Mouse (Mus musculus) megakaryocyte-erythroid progenitor cell, adult 5-6 weeks (primary cell): ENCODE data around the gene Cbr2. TPM values are rescaled to one million over a fixed set of nuclear protein-coding genes. Genes with fewer than 3 reads are reported as not detected.
"Not testable (repeated sequence)": the region's sequence is repeated elsewhere in the genome, so short reads cannot be mapped to it uniquely, and the experiment has no call there.

Experiments used
- ATAC-seq: replicated peaks from 2 replicates; pipeline ENCODE4 v1.8.0; 2016; ENCODE audit warnings: mild to moderate bottlenecking, inconsistent platforms; ENCODE audit not compliant: severe bottlenecking, poor library complexity, low FRiP score, low TSS enrichment
- total RNA-seq, 2 experiments: library from RNA; stranded (forward) in 1 of 2; stranded (reverse) in 1 of 2; fragments of 200-1000, 215-1000 nt in 1 of 2; fragments of >200 nt in 1 of 2; fragmentation: Nextera tagmentation in 1 of 2; gene quantifications; 2 replicates each; pipeline ENCODE4 v1.2.3; 2014 to 2017

The Cbr2 gene
- total RNA-seq (2014; fragmentation: Nextera tagmentation) (not detected in 2 replicates), total RNA-seq (2017) (not detected in 2 replicates)

DNA sequence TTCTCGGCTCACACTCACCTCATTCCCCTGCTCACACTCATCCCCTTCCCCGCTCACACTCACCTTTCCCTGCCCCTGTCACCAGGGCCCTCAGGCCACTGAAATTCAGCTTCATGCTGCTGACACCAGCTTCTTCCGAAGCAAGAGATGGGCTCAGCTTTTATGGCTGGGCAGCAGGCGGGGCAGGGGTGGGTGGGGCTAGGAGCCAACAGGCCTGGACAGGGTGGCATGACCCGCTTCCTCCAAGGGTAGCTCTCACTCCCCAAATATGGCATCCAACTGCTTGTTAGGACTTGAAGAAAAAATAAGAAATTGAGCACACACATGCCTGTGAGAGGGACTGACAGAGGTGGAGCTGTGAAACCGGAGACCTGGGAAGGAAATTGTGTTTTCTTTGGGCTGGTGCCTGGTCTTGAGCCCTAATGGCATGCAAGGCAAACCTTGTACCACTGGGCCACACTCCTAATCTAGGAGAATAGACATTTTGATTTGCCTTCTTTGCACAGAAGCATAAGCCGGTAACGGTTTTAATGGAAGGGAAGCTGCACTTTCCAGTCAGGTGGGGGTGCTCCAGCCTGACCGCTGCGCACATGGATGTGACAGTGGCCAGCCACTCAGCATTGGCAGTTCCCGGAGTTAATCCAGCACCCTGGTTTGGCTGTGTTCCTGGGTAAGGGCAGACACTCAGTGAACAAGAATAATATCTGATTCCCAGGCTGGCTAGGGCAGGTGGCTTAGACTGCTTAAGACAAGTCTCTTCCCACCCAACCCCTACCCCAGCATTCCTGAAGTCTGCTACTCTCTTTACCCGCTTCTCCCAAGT lies at the start of gene Cbr2:
Gene Cbr2 (minus strand): TSS at position 257 of the 823 bp plus-strand sequence.
- no peak for ATAC-seq

DNA sequence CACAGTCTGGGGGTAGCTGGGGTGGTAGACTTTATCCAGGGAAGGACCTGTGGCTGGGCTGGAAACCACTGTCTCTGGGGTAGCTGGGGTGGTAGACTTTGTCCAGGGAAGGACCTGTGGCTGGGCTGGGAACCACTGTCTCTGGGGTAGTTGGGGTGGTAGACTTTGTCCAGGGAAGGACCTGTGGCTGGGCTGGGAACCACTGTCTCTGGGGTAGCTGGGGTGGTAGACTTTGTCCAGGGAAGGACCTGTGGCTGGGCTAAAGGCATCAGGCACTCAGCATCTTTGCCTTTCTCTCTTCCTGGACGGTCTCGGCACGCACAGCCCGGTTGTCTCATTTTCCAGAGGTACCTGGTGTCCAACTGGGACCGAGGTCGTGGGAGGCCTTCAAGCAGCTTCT lies 49.4 kb upstream of the Cbr2 start:
- not testable (repeated sequence) for ATAC-seq

DNA sequence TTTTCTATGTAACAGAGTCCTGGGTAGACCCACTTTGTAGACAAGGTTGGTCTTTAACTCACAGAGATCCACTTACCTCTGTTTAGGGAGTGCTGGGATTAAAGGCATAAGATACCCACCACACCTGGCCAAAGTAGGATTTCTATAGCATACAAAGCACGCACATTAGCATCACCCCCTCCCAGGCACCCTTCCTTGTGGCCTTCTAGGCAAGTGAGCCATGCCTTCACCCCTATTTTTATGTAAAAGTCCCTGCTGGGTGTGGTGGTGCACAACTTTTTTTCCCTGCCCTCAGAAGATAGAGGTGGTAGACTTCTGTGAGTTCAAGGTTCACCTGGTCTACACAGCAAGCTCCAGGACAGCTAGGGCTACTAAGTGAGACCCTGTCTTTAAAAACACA lies 48.0 kb upstream of the Cbr2 start:
- no peak for ATAC-seq

DNA sequence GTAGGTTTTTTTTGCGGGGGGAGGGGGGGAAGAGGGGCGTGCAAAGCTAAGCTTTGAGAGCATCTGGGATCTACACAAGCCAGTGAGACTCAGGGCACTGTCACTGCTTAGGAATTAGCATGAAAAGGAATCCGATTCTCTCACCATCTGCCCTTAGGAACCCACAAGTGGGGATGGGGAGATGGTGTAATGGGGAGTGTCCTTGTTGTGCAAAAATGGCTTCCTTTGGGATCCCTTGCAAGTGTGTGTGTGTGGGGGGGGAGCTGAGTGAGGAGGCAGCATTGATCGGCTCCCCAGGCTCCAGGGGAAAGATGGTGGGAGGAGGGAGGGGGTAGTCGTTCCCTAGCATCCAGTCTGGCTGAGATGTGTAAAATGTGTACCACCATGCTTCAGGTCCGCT lies 45.2 kb upstream of the Cbr2 start:
- ATAC-seq: no peak

DNA sequence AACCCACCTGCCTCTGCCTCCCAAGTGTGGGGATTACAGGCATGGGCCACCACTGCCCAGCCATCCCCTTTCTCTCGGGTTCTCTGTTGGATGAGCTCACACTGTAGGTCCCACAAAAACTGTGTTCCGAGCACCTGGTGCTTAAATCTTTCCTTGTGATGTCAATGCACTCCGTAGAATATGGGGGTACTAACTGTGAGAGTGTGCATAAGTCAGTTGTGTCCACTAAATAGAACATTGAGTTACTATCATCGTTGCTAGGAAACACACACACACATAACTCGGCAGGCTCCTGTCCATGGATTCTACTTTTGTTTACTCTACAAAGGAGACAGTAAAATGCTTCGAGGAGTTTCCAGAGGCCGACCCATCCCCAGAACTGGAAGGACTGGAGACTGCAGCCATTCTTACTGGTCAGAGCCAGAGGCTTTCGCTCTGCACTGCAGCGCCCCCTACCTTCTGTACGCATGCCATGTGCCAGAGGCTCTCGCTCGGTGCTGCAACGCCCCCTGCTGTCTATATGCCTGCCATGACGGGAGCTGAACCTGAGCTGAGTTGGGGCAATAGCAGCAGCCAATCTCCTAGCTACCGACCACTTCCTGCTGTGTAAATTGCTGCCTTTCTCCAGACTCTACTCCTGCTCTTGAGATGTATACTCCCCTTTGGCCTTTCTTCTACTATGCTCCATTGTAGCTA lies 44.0 kb upstream of the Cbr2 start:
- ATAC-seq: peak; percentile 94

DNA sequence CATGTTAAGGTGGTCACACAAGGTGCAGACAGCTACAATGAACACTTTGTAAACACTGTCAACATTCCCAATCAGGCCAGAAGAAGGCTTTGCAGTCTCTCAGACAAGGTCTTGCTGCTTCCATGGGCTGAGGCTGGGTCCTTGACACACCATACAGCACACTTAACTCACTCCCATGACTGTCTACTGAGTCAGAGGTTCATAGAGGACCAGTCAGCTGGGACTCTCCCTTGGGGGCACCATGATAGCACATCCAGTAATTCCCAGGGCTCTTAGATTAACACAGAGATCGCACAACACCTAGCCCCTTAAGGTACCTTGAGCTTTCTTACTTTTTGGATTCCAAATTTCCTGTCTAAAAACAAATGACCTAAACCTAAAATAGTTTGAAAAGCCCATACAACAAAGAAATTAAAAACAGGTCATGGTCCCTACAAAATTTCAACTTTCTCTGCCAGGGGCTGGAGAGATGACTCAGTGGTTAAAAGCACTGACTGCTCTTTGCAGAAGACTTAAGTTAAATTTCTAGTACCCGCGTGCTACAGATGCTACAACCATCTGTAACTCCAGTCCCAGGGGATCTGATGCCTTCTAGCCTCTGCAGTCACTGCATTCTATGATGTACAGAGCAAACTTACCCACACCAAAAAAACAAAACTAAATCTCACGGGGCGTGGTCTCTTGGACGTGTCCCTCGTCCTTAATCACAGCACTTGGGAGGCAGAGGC lies 41.7 kb upstream of the Cbr2 start:
- no peak for ATAC-seq

DNA sequence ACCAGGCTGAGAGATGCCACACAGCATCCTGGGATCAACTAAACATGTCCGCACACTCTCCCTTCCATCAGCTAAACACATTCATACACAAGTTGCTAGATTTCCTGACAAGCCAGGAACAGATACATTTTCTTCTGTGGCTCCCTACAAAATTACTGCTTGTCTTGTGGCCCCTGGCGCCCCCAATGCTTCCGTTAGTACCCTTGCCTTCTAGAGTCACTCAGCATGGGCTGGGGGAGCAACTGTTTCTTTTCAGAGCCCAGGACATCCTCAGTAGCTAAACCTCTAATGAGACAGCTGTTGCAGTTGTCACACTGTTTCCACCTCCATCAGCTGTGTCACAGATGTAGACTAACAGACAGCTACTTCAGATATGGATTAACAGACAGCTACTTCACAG lies 40.8 kb upstream of the Cbr2 start:
- no peak for ATAC-seq

DNA sequence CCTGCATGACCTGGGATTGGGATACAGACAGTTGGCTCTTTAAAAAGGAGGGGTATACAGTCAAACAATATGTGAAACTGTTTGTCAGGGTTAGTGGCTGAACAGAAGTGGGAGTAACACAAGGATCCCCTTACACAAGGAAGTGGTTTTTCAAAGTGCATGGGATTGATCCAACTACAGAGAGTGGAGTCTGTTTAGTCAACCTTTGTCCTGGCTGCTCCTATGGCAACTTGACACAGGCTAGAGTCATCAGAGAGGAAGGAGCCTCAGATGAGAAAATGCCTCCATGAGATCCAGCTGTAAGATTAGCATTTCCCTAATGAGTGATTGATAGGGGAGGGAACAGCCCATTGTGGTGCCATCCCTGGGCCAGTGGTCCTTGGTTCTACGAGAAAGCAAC lies 36.3 kb upstream of the Cbr2 start:
- no peak for ATAC-seq

DNA sequence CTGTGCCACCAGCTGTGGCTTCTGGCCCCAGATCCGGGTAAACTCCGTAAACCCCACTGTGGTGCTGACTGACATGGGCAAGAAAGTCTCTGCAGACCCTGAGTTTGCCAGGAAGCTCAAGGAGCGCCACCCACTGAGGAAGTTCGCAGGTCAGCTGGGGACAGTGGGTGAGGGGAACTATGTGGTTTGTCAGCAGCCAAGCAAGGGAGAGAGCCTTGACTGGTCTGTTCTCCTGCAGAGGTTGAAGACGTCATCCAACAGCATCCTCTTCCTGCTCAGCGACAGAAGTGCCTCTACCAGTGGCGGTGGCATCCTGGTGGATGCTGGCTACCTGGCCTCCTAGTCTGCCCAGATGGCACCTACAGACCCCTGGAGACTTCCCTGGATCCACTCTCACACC lies 35.1 kb upstream of the Cbr2 start:
- ATAC-seq: peak; percentile 11; the same call in 1 of the 2 replicates

DNA sequence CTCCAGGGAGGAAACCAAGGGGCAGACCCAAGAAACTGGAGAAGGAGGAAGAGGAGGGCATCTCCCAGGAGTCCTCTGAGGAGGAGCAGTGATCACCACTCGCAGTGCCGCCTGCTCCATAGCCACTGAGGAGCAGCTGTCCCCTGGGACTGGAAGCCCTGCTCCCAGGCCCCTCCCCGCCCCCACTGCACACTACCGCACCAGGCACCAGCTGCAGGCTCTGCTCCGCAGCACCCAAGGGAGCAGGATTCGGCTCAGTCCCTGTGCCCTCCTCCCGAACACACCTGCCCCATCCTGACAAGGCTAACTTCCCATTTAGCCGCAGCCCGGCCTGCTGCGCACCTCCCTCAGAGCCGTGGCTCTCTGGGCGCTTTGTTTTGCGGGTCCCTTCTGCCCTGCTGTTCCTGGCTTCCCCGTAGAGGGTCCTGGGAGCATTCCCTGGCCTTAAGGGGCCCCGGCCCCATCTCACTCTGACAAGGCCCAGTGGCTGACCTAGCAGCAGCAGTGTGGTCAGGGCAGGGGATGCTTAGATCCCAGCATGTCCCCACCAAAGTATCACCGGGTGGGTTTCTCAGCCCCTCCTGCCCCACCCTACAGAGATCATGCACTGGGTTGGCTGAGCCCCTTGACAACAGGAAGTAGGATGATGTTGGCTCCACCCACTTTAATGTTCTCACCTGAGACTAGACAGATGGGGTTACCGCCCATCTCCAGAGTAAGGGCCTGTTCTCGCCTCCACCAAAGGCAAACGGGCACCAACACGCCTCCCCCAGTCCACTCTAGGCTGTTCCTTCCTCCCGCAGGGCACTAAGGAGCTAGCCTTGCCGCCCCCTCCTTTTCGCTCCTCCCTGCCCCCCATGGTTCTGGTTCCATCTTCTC lies 31.4 kb upstream of the Cbr2 start:
- peak; percentile 35; the same call in 1 of the 2 replicates for ATAC-seq

DNA sequence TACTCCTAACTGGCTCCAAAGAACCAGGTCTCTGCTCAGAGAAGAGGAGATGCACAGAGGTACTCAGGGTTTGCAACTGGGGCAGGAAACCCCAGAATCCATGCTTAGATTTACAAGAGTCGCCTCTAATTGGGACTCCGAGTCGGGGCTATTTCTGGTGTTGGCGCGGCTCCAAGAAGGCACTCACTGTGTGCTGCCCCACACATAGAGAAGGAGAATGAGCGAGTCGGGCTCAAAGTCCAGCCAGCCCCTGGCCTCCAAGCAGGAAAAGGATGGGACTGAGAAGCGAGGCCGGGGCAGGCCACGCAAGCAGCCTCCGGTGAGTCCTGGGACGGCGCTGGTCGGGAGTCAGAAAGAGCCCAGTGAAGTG lies 30.7 kb upstream of the Cbr2 start, which contains the start of gene Hmga1b:
Gene Hmga1b (plus strand): TSS at position 123 of the 370 bp plus-strand sequence.
- ATAC-seq: not testable (repeated sequence)

DNA sequence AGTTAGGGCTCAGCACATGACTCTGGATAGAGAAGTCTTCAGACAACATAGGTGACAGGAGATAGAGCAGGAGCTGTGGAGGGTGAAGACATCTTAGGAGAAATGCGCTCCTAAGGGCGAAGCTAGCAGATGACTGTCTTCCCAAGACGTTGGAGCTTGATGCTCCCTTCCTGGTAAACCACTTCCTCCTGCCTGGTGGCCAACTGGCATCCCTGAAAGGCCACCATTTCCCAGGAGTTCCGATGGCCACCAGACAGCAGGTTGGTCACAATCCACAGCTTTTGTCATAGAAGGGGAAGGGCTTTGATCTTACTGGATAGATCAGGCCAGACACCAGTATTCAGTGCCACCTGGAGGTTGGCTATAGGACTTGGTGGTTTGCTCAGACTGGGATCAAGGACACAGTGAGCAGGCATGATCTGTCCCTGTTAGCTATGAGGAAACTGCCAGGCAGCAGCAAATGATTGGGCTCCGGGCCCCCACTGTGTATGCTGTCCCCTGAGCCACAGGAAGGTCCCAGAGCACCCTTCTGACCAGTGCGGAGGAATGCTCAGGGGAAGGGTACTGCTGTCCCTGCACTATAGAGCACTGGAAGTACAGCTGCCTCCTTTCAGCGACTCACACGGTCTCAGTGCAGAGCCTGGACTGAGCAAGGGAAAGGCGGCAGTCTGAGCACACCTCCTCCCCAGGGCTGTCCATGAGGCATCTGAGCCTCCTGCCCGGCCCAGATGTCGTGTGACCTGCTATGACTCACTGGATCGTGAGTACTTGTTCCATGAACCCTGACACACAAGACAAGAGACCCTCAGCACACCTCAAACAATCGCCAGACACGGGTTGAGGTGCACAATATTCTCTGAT lies 30.1 kb upstream of the Cbr2 start:
- ATAC-seq: no peak

DNA sequence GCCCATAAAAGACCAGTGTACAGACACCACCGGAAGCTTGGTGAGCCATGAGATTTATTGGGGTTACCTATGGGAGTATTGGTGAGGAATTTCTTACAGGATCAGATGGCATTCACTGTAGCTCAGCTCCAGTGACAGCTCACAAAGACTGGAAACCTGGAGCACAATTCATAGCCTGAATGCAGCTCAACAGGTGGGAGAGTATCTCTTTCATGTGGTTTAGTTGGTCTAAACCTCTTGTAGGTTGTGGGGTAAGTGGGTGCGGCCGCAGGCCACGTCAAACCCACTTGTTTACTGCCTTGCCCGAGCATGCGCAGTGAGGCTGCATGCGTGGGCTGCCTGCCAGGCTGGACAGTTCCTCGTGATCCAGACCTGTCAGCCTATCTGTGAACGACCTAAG lies 28.3 kb upstream of the Cbr2 start:
- ATAC-seq: no peak

DNA sequence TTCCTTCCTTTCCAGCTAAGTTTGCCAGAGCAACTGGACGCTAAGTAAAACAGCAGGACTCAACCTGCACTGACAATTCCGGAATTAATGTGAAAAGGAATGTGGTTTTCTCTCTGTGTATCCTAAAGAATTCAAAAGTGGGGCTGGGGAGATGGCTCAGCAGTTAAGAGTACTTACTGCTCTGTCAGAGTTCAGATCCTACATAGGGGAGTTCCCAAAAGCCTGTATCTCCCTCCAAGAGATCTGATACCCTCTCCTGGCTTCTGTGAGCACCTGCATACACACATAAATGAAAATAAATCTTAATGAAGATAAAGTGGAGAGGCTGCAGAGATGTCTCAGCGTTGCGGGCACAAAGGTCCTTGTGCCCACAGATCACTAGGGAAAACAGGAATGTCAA lies 19.7 kb upstream of the Cbr2 start:
- no peak for ATAC-seq

DNA sequence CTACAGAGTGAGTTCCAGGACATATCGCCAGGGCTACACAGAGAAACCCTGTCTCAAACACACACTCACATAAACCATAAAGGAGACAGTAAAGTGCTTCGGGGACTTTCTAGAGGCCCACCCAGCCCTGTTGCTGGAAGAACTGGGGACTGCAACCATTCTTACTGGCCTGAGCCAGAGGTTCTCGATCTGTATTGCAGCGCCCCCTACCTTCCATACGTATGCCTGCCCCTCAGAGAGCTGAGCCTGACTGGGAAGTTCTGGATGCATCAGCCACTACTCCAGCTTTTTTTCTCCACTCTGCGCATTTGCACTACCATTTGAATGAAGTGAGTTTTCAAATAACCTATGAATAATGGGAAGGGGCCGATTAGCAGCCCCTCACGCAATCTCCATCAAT lies 17.5 kb upstream of the Cbr2 start:
- peak; percentile 74 for ATAC-seq

DNA sequence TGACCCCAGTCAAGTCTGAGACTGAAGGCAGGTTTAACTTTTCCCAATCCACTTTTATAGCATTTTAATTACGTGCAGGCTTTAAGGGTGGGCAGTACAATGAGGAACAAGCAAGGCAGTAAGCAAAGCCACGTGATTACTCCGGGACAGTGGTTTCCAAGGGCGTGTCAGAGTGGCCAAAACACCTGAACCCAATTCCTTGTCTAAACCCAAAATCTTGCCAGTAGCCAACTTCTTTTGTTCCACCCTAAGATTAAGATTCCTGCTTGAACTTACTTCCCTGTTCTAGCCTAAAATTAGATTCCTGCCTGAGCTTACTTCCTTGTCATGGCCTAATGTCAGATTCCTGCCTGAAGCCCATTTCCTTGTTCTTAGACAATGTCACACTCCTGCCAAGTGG lies 16.1 kb upstream of the Cbr2 start:
- no peak for ATAC-seq

DNA sequence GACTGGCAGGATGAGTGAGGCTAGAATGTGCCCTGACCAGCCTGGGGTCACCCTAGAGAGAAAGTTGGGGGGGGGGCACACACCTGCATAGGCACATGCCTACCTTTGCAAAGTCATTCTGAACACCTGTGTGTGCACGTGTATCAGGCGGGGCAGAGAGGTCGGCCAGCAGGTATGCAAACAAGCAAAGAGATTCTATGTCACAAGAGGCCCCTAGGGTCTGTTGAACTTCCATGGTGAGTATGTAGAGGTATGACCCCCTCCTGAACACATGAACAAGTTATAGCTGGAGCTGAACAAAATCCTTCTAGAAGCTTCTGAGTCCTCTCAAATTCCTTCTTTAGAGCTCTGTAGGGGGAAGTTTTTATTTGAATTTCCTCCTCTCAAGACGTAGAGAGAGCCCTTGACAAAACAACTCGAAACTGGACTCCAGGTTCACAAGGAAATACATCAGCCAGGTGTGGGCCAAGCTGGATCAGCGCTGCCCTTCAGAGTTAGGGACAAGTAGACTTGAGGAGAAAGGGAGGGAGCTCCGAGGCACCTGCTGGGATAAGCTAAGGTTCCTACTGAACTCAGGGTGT lies 12.3 kb upstream of the Cbr2 start:
- ATAC-seq: no peak

DNA sequence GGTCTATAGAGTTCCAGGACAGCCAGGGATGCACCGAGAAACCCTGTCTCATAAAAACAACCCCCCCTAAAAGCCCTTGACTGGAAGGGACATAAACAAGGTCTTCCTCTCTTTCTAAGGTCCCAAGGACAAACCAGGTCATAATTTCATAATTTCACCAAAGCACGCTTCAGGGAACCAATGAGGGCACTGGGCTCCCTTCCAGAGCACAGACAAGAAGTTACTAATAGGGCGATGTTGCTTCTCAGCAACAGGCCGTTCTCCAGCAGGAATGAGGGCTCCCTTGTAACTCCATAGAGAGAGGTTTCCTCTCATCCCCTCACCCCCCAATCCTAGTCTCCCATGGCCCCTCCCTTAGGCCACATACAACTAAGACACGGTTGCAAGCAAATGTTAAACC lies 9.1 kb upstream of the Cbr2 start:
- no peak for ATAC-seq
